Mouse (Mus musculus): ENCODE results near the gene Sik2. TPM values are rescaled to one million over a fixed set of nuclear protein-coding genes. Genes with fewer than 3 reads are reported as not detected.

Gene Sik2
- polyA plus RNA-seq, 1 experiment: 12.5 TPM

DNA sequence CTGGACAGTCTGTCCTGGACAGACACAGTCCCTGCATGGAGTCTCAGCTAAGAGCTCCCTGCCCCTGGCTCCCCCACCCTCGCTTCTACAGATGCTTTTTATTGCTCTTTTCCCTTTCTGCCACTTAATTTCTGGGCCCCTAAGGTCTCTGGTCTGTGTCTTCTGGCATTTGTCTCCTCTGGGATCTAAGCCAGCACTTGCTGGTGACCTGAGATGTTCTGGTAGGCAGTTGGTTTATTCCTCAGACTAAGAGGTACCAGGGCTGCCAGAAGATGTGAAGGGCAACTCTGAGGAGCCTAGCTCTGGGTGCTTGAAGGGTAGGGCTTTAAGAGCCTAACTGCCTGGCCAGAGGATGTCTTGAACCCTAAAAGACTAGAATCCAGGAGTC, 123.3 kb downstream of the Sik2 start:
- 89% methylated on average over 1 of the region's 1 CpGs for WGBS
- TF ChIP-seq CTCF (IDR thresholded peaks at IDR 0.05; ENCODE audit: extremely low read depth, insufficient read depth, insufficient read length, insufficient replicate concordance): no peak
- no peak for TF ChIP-seq POLR2A (IDR thresholded peaks at IDR 0.05; ENCODE audit: low read depth, low read length)
- Histone ChIP-seq H3K27me3 (ENCODE audit: control insufficient read depth, insufficient read depth, low read length) (no peaks in the 10 kb centered on the region), H3K27ac (ENCODE audit: insufficient read depth, low read length) (no peak overlapping the region), H3K4me1 (ENCODE audit: control insufficient read depth, insufficient read depth, insufficient read length) (no peaks in the 10 kb centered on the region), H3K4me3 (ENCODE audit: extremely low read depth, insufficient read depth, insufficient read length) (no peak overlapping the region), H3K36me3 (ENCODE audit: control insufficient read depth, insufficient read depth, low read length) (no peaks in the 10 kb centered on the region)
- no peak for DNase-seq (ENCODE audit: low read depth in 1 of 2, low spot score in 2 of 2)

DNA sequence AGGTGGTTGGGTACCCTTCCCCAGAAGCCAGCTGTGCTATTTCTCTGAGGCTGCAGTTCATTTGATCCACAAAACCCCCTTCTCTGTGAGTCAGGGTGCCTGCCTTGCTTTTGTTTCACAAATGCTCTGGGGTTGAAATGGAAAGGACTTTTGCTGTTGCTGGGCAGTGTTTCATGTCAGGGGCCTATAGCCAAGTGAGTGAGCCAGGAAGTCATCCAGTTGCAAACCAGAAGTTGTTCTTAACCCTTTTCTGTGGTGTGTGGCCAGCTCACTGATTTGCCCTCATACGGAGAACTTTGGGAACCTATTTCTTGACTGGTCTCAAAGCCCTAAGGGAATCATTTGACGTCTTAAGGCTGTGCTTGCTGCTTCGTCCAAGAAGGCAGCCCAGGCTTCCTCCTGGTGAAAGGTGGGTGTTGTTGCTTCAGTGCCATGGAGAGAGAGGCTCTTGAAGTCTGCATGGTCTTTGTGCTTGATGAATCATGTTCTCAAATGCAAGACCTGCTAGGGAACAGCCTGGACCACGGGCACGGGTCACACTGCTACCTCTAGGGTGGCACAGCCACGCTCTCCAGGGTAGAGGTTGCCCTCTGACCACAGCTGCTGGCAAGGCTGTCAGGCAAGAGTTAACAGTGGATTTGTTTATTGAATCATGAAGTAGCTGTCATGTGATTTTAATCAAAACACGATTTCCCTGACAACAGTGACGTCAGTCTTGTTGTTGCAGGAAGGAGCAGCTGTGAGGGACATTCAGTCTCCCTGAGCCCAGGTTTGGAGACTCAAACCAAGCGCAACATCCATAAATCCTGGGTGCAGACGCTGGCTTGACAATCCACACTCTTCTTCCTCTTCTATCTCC, 123.9 kb downstream of the Sik2 start:
- Histone ChIP-seq H3K4me3 (ENCODE audit: extremely low read depth, insufficient read depth, insufficient read length) (no peak overlapping the region), H3K36me3 (ENCODE audit: control insufficient read depth, insufficient read depth, low read length) (peaks cover 5% of the 10 kb centered on the region), H3K27ac (ENCODE audit: insufficient read depth, low read length) (no peak overlapping the region), H3K4me1 (ENCODE audit: control insufficient read depth, insufficient read depth, insufficient read length) (no peaks in the 10 kb centered on the region), H3K27me3 (ENCODE audit: control insufficient read depth, insufficient read depth, low read length) (no peaks in the 10 kb centered on the region)
- no peak for TF ChIP-seq POLR2A (IDR thresholded peaks at IDR 0.05; ENCODE audit: low read depth, low read length)
- no peak for TF ChIP-seq CTCF (IDR thresholded peaks at IDR 0.05; ENCODE audit: extremely low read depth, insufficient read depth, insufficient read length, insufficient replicate concordance)
- WGBS: 84% methylated on average over 10 of the region's 10 CpGs
- no peak for DNase-seq (ENCODE audit: low read depth in 1 of 2, low spot score in 2 of 2)

DNA sequence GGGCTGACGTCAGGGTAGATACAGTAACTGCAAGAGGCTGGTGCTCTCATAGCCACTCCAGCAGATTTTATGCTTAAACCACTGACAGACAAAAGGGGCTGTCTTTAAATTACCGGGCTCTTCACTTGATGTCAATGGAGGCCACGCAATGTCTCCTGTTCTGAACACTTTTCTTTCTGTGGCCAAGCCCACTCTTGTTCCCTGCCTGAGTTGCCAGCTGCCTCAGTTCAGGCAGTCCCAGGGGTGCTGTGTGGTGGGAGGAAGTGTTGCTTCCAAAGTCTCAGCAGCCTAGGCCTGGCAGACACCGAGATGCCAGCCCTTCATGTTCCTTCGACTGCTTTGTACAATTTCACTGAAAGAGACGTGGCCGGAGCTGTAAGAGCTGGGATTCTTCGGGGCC, 124.8 kb downstream of the Sik2 start:
- H3K27ac ChIP-seq (ENCODE audit: insufficient read depth, low read length): no peak overlapping the region
- no peaks in the 10 kb centered on the region for H3K27me3 ChIP-seq (ENCODE audit: control insufficient read depth, insufficient read depth, low read length)
- no peak for TF ChIP-seq POLR2A (IDR thresholded peaks at IDR 0.05; ENCODE audit: low read depth, low read length)
- DNase-seq (ENCODE audit: low read depth in 1 of 2, low spot score in 2 of 2): no peak
- peaks cover 11% of the 10 kb centered on the region for H3K36me3 ChIP-seq (ENCODE audit: control insufficient read depth, insufficient read depth, low read length)
- no peak overlapping the region for H3K4me3 ChIP-seq (ENCODE audit: extremely low read depth, insufficient read depth, insufficient read length)
- 82% methylated on average over 8 of the region's 8 CpGs for WGBS
- H3K4me1 ChIP-seq (ENCODE audit: control insufficient read depth, insufficient read depth, insufficient read length): no peaks in the 10 kb centered on the region

DNA sequence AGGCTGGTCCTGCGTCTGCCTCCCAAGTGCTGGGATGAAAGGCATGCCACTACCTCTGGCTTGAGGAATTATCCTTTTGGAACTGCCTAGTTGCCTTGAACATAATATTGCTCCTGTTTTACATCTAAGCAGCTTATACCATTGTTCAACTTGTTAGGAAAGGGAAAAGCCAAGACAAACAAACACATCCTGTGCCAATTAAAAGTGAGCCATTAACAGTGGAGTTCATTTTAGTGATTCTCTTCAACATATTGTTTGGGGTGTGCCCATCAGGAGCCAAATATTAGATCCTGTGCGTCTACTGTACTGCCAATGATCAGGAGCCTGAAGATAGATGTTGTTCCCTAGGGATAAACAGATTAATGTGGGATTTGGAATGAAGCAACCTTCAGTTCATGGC, 126.7 kb downstream of the Sik2 start:
- H3K4me3 ChIP-seq (ENCODE audit: extremely low read depth, insufficient read depth, insufficient read length): no peak overlapping the region
- H3K27me3 ChIP-seq (ENCODE audit: control insufficient read depth, insufficient read depth, low read length): no peaks in the 10 kb centered on the region
- no peak overlapping the region for H3K27ac ChIP-seq (ENCODE audit: insufficient read depth, low read length)
- H3K36me3 ChIP-seq (ENCODE audit: control insufficient read depth, insufficient read depth, low read length): peaks cover 17% of the 10 kb centered on the region
- no peaks in the 10 kb centered on the region for H3K4me1 ChIP-seq (ENCODE audit: control insufficient read depth, insufficient read depth, insufficient read length)
- 95% methylated on average over 2 of the region's 2 CpGs for WGBS
- TF ChIP-seq CTCF (IDR thresholded peaks at IDR 0.05; ENCODE audit: extremely low read depth, insufficient read depth, insufficient read length, insufficient replicate concordance): no peak
- DNase-seq (ENCODE audit: low read depth in 1 of 2, low spot score in 2 of 2): no peak

DNA sequence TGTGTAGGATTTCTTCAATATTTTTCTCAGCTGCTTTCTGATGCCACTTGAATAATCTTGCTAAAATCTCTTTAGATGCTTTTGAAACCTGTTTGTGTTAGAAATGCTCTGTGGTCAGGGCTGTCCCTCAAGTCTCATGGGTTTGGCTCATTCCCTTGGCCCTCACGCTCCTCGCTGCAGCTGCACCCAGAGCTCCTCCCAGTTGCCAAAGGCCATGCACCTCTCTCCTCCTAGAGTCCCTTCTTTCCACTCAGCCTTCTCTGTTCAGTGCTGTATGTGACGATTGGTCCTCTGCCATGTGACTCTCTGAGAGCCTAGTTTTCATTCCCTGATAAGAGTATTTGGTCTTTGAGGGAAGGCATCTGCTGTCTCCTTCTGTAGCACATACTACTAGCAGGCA, 131.4 kb downstream of the Sik2 start:
- TF ChIP-seq CTCF (IDR thresholded peaks at IDR 0.05; ENCODE audit: extremely low read depth, insufficient read depth, insufficient read length, insufficient replicate concordance) (no peak), POLR2A (IDR thresholded peaks at IDR 0.05; ENCODE audit: low read depth, low read length) (no peak)
- H3K27ac ChIP-seq (ENCODE audit: insufficient read depth, low read length): no peak overlapping the region
- no peak for DNase-seq (ENCODE audit: low read depth in 1 of 2, low spot score in 2 of 2)
- 92% methylated on average over 3 of the region's 3 CpGs for WGBS
- no peaks in the 10 kb centered on the region for H3K4me1 ChIP-seq (ENCODE audit: control insufficient read depth, insufficient read depth, insufficient read length)
- H3K27me3 ChIP-seq (ENCODE audit: control insufficient read depth, insufficient read depth, low read length): no peaks in the 10 kb centered on the region
- peaks cover 37% of the 10 kb centered on the region for H3K36me3 ChIP-seq (ENCODE audit: control insufficient read depth, insufficient read depth, low read length)
- no peak overlapping the region for H3K4me3 ChIP-seq (ENCODE audit: extremely low read depth, insufficient read depth, insufficient read length)

DNA sequence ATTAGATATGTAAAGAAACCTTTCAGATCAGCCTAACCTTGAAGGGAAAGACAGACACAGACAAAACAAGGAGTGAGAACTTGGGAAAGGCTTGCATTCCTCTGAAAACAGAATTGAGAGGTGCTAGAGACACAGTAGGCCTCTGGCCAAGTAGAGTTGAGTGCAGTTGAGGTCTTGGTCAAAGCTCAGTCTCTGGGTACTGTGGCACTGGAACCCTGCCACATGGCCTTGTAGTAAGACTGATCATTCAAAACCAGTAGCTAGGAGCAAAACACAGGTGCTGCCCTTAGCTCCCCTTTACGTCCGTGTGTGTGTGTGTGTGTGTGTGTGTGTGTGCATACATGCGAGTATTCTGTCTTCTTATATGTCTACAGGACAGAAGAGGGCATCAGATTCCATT, 132.6 kb downstream of the Sik2 start:
- WGBS: 94% methylated on average over 3 of the region's 3 CpGs
- peaks cover 37% of the 10 kb centered on the region for H3K36me3 ChIP-seq (ENCODE audit: control insufficient read depth, insufficient read depth, low read length)
- H3K27me3 ChIP-seq (ENCODE audit: control insufficient read depth, insufficient read depth, low read length): no peaks in the 10 kb centered on the region
- no peaks in the 10 kb centered on the region for H3K4me1 ChIP-seq (ENCODE audit: control insufficient read depth, insufficient read depth, insufficient read length)
- no peak overlapping the region for H3K27ac ChIP-seq (ENCODE audit: insufficient read depth, low read length)
- H3K4me3 ChIP-seq (ENCODE audit: extremely low read depth, insufficient read depth, insufficient read length): no peak overlapping the region
- no peak for DNase-seq (ENCODE audit: low read depth in 1 of 2, low spot score in 2 of 2)
- TF ChIP-seq POLR2A (IDR thresholded peaks at IDR 0.05; ENCODE audit: low read depth, low read length) (no peak), CTCF (IDR thresholded peaks at IDR 0.05; ENCODE audit: extremely low read depth, insufficient read depth, insufficient read length, insufficient replicate concordance) (no peak)

DNA sequence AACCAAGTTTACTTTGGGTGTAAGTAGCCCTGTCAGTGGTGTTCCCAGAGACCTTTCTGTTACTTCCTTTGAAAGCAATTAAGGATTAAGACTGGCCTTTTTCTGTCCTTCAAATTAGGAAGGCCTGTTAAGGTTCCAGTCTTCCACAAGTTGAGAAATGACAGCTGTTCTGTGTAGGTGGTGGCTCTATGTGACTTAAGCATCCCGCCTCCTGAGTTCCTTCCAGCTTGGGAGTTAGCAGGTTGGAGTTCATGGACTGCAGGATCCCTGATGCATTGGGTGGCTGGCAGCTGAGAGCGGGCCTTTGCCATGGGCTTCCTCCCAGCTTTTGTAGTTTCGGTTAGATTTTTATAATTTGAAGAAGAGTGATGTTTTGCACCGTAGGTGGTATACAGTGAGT, 133.4 kb downstream of the Sik2 start:
- TF ChIP-seq POLR2A (IDR thresholded peaks at IDR 0.05; ENCODE audit: low read depth, low read length): no peak
- no peak for TF ChIP-seq CTCF (IDR thresholded peaks at IDR 0.05; ENCODE audit: extremely low read depth, insufficient read depth, insufficient read length, insufficient replicate concordance)

More for the DNA sequence above, 133.4 kb downstream of the Sik2 start:
- H3K4me1 ChIP-seq (ENCODE audit: control insufficient read depth, insufficient read depth, insufficient read length): no peaks in the 10 kb centered on the region
- DNase-seq (ENCODE audit: low read depth in 1 of 2, low spot score in 2 of 2): no peak
- H3K36me3 ChIP-seq (ENCODE audit: control insufficient read depth, insufficient read depth, low read length): peaks cover 44% of the 10 kb centered on the region
- no peaks in the 10 kb centered on the region for H3K27me3 ChIP-seq (ENCODE audit: control insufficient read depth, insufficient read depth, low read length)
- H3K27ac ChIP-seq (ENCODE audit: insufficient read depth, low read length): no peak overlapping the region
- H3K4me3 ChIP-seq (ENCODE audit: extremely low read depth, insufficient read depth, insufficient read length): no peak overlapping the region
- WGBS: 96% methylated on average over 4 of the region's 4 CpGs

Measured in spleen, adult 2 months (tissue).